ENCODE assay signal across 16 mouse cellular contexts in the genomic region with DNA sequence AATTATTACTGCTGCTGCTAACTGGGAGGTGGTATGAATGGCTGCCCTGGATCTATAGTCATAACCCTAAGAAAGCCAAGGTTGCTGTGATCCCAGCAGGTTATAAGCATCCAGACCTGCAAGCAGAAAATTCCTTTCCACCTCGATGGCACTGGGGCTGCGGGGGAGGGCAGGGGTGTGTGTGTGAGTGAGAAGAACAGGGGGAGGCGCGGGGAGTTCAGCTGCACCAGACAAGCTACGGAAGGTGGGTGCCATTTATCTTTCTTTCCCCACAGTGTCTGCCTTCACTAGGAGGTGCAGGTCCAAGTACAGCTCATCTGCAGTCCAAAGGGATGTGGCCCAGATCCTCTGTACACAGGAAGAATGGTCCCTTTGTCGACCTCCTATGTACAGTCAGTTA.
"Had no signal": no experiment of that assay in that cellular context is flagged by ENCODE, and none has a peak within 500 bp of the region (broad histone marks: within the 10 kb centered on the region; RNA-seq: fewer than 3 reads in every experiment).

No protein-coding gene starts in this region.

- H3K27me3 ChIP-seq: lung, embryonic 15.5 days; midbrain, embryonic 13.5 days; midbrain, embryonic 15.5 days; neural tube, embryonic 12.5 days; stomach, embryonic 15.5 days had no signal

- H3K9ac ChIP-seq: lung, embryonic 15.5 days; midbrain, embryonic 13.5 days; midbrain, embryonic 15.5 days; neural tube, embryonic 12.5 days; stomach, embryonic 15.5 days had no signal

- H3K9me3 ChIP-seq: lung, embryonic 15.5 days; megakaryocyte, embryonic 14.5 days; midbrain, embryonic 13.5 days; midbrain, embryonic 15.5 days; neural tube, embryonic 12.5 days; stomach, embryonic 15.5 days had no signal

- H3K4me2 ChIP-seq: lung, embryonic 15.5 days; midbrain, embryonic 11.5 days; midbrain, embryonic 13.5 days; midbrain, embryonic 15.5 days; neural tube, embryonic 12.5 days; stomach, embryonic 15.5 days had no signal

- H3K4me3 ChIP-seq: lung, embryonic 15.5 days; megakaryocyte, embryonic 14.5 days; midbrain, embryonic 13.5 days; midbrain, embryonic 15.5 days; neural tube, embryonic 12.5 days; stomach, embryonic 15.5 days had no signal

- H3K4me1 ChIP-seq: megakaryocyte, embryonic 14.5 days; midbrain, embryonic 15.5 days; stomach, embryonic 15.5 days had no signal

- H3K36me3 ChIP-seq: lung, embryonic 15.5 days; midbrain, embryonic 13.5 days; midbrain, embryonic 15.5 days; neural tube, embryonic 12.5 days; stomach, embryonic 15.5 days had no signal

- DNase-seq: lung, postnatal 14 days; lung, postnatal 36 days; right cerebral cortex, postnatal 14 days; thymus, adult 2 months; thymus, postnatal 25 days; thymus, postnatal 4 days had no signal

- H3K27ac ChIP-seq: lung, embryonic 15.5 days; macrophage; midbrain, embryonic 13.5 days; midbrain, embryonic 15.5 days; neural tube, embryonic 12.5 days; stomach, embryonic 15.5 days; stomach, postnatal 0 days had no signal

- ATAC-seq: lung, postnatal 0 days; midbrain, embryonic 13.5 days; midbrain, embryonic 15.5 days had no signal
